Mouse (Mus musculus): Measurements from ENCODE around the gene Pate3. TPM values are rescaled to one million over a fixed set of nuclear protein-coding genes. Genes with fewer than 3 reads are reported as not detected.

Gene Pate3
- not detected for polyA plus RNA-seq (2017; shearing (Covaris generic))

GRCm38 (mm10) chr9:35648102-35648501 lies at the start of gene Pate3:
TSS of gene Pate3 (minus strand) at chr9:35648202.

GRCm38 (mm10) chr9:35687013-35687412 lies 39.0 kb upstream of the Pate3 start, which contains the start of gene Pate1:
TSS of gene Pate1 (minus strand) at chr9:35687390.

GRCm38 (mm10) chr9:35611841-35612240 lies 36.2 kb downstream of the Pate3 start, which contains the start of gene Pate4:
TSS of gene Pate4 (minus strand) at chr9:35611941.

Other genes starting within 250 kb of the Pate3 start
- 3.6 TPM for gene Cdon, start 227.1 kb downstream of the Pate3 start, polyA plus RNA-seq (2017; shearing (Covaris generic))
- gene Gm1113, start 129.9 kb downstream of the Pate3 start, polyA plus RNA-seq (2017; shearing (Covaris generic)), result not detected
- 0.10 TPM for gene Ddx25, start 89.7 kb downstream of the Pate3 start, polyA plus RNA-seq (2017; shearing (Covaris generic))
- 41.1 TPM for gene Pus3, start 89.6 kb downstream of the Pate3 start, polyA plus RNA-seq (2017; shearing (Covaris generic))
- gene Pate2, start 77.9 kb downstream of the Pate3 start, polyA plus RNA-seq (2017; shearing (Covaris generic)), result not detected
- gene Hyls1, start 77.8 kb downstream of the Pate3 start, polyA plus RNA-seq (2017; shearing (Covaris generic)), result 11.0 TPM
- not detected for gene Pate4, start 36.3 kb downstream of the Pate3 start, polyA plus RNA-seq (2017; shearing (Covaris generic))
- not detected for gene Pate1, start 39.2 kb upstream of the Pate3 start, polyA plus RNA-seq (2017; shearing (Covaris generic))
- not detected for gene Gm17677, start 92.8 kb upstream of the Pate3 start, polyA plus RNA-seq (2017; shearing (Covaris generic))
- gene Gm17727, start 129.9 kb upstream of the Pate3 start, polyA plus RNA-seq (2017; shearing (Covaris generic)), result not detected
- not detected for gene Gm27235, start 141.9 kb upstream of the Pate3 start, polyA plus RNA-seq (2017; shearing (Covaris generic))
- not detected for gene D730048I06Rik, start 141.9 kb upstream of the Pate3 start, polyA plus RNA-seq (2017; shearing (Covaris generic))
- not detected for gene 9230110F15Rik, start 195.9 kb upstream of the Pate3 start, polyA plus RNA-seq (2017; shearing (Covaris generic))